In genomic region chr8:3676993-3677579, GRCm38 (mm10) we compare ENCODE assay signal across 7 mouse cellular contexts. TPM values are rescaled to one million over a fixed set of nuclear protein-coding genes. Genes with fewer than 3 reads are reported as not detected.
A peak's percentile ranks its signal among the peaks of the same experiment; 100 is the strongest.
DNase-seq lines count a peak whose midpoint lies in the region; ATAC-seq and TF ChIP-seq lines count a peak whose summit lies in the region.

No protein-coding gene starts in this region.

- H3K27ac ChIP-seq in ES-Bruce4 (ENCODE audit: insufficient read depth, low read length) (no peak overlapping the region; the same call in 1 of the 2 replicates), macrophage (peak overlapping the region; percentile 79)
- peak overlapping the region; percentile 95 for H3K27ac ChIP-seq in intestine, embryonic 15.5 days

- TF ChIP-seq POLR2A in ES-Bruce4 (IDR thresholded peaks at IDR 0.05; ENCODE audit: insufficient read depth, low read length): no peak

- peaks cover 11% of the 10 kb centered on the region for H3K36me3 ChIP-seq in ES-Bruce4 (ENCODE audit: control insufficient read depth, insufficient read depth, low read length, poor library complexity, severe bottlenecking)
- peaks cover 14% of the 10 kb centered on the region for H3K36me3 ChIP-seq in intestine, embryonic 15.5 days
- H3K36me3 ChIP-seq in macrophage (ENCODE audit: inconsistent target): peaks cover 14% of the 10 kb centered on the region; the same call in 1 of the 2 replicates

- 3% methylated on average over 15 of the region's 15 CpGs for WGBS in intestine, embryonic 15.5 days
- WGBS in macrophage (ENCODE audit: missing documents): 2% methylated on average over 15 of the region's 15 CpGs

- H3K9ac ChIP-seq in ES-Bruce4 (ENCODE audit: low read depth, poor library complexity, severe bottlenecking): peak overlapping the region; percentile 92
- H3K9ac ChIP-seq in intestine, embryonic 15.5 days: peak overlapping the region; percentile 88

- TF ChIP-seq EP300 in ES-Bruce4 (IDR thresholded peaks at IDR 0.05; ENCODE audit: insufficient read depth, low read depth, low read length): no peak

- no peak for TF ChIP-seq CTCF in ES-Bruce4 (IDR thresholded peaks at IDR 0.05; ENCODE audit: low read depth, low read length)

- H3K79me2 ChIP-seq in macrophage (ENCODE audit: inconsistent target): peaks cover 24% of the 10 kb centered on the region

- H3K4me3 ChIP-seq in ES-Bruce4 (ENCODE audit: low read depth, low read length) (peak overlapping the region; percentile 93), macrophage (ENCODE audit: inconsistent target) (peak overlapping the region; percentile 99)
- H3K4me3 ChIP-seq in intestine, embryonic 15.5 days (replicated peaks): peak overlapping the region; percentile 77

- peak overlapping the region; percentile 75 for H3K4me2 ChIP-seq in intestine, embryonic 15.5 days (replicated peaks)

- DNase-seq in A20 (ENCODE audit: low read depth, low spot score): peak; percentile 68
- no peak for DNase-seq in T-cell, adult 2 months (ENCODE audit: low spot score)
- DNase-seq in layer of hippocampus, adult 8-10 months (ENCODE audit: low spot score in 2 of 2): no peak

- H3K27me3 ChIP-seq in ES-Bruce4 (ENCODE audit: control insufficient read depth, insufficient read depth, low read length, poor library complexity, severe bottlenecking): no peaks in the 10 kb centered on the region
- H3K27me3 ChIP-seq in intestine, embryonic 15.5 days (replicated peaks): no peaks in the 10 kb centered on the region

- H3K4me1 ChIP-seq in ES-Bruce4 (ENCODE audit: control insufficient read depth, insufficient read depth, low read length): no peaks in the 10 kb centered on the region
- peaks cover 7% of the 10 kb centered on the region for H3K4me1 ChIP-seq in intestine, embryonic 15.5 days (replicated peaks)

- ATAC-seq in erythroblast, adult 5-6 weeks (replicated peaks; ENCODE audit: low FRiP score, poor library complexity, severe bottlenecking): peak; percentile 12; the same call in 1 of the 2 replicates
- ATAC-seq in intestine, embryonic 15.5 days: peak; percentile 29

- no peaks in the 10 kb centered on the region for H3K9me3 ChIP-seq in ES-Bruce4 (replicated peaks; ENCODE audit: control insufficient read depth, insufficient read depth, low read length, poor library complexity, severe bottlenecking)
- no peaks in the 10 kb centered on the region for H3K9me3 ChIP-seq in intestine, embryonic 15.5 days

RNA-seq across cellular contexts. Expression of gene Trappc5, which starts 1.0 kb away (rescaled TPM):
- 18.2 and 18.7 TPM in 2 replicates for polyA plus RNA-seq in ES-Bruce4 (2011; ENCODE audit: insufficient read depth, insufficient read length, low read depth, missing spikeins)
- 1.9 and 3.5 TPM in 2 replicates for total RNA-seq in erythroblast, adult 5-6 weeks (2015; ENCODE audit: low replicate concordance)
- total RNA-seq in erythroblast, adult 5-6 weeks (2017; ENCODE audit: low replicate concordance): 7.0 and 8.3 TPM in 2 replicates
- polyA plus RNA-seq in intestine, embryonic 15.5 days (2015; fragmentation: Nextera tagmentation; extraction: Ambion mirVana): 36.0 and 36.7 TPM in 2 replicates
- total RNA-seq in macrophage (2018; cell fraction: chromatin; rRNA removed): 10 to 100 TPM in 2 of 26 experiments, 1 to 10 TPM in 24; 1.7 to 13.5 (median 6.3) TPM
- 10 to 100 TPM in 4 of 26 experiments, 1 to 10 TPM in 22; 4.5 to 11.5 (median 7.5) TPM for total RNA-seq in macrophage (2018; cell fraction: cytosol; rRNA removed)
- 10 to 100 TPM in 6 of 26 experiments, 1 to 10 TPM in 20; 3.5 to 13.8 (median 7.2) TPM for total RNA-seq in macrophage (2018; cell fraction: nucleus; rRNA removed)
- polyA plus RNA-seq in macrophage (2018): 7.0 to 10.2 TPM (median 7.1 TPM) in 3 replicates
- 10 to 100 TPM; 26.3 to 31.4 (median 28.6) TPM for total RNA-seq in layer of hippocampus, adult 8-10 months (2022)

RNA-seq across cellular contexts. Expression of gene Fcor, which starts 4.9 kb away (rescaled TPM):
- 8.4 and 11.9 TPM in 2 replicates for polyA plus RNA-seq in ES-Bruce4 (2011; ENCODE audit: insufficient read depth, insufficient read length, low read depth, missing spikeins)
- 4.4 TPM in 1 of 2 replicates, not detected in the other for total RNA-seq in erythroblast, adult 5-6 weeks (2015; ENCODE audit: low replicate concordance)
- 2.8 and 5.6 TPM in 2 replicates for total RNA-seq in erythroblast, adult 5-6 weeks (2017; ENCODE audit: low replicate concordance)
- polyA plus RNA-seq in intestine, embryonic 15.5 days (2015; fragmentation: Nextera tagmentation; extraction: Ambion mirVana): 8.0 and 9.1 TPM in 2 replicates
- total RNA-seq in macrophage (2018; cell fraction: chromatin; rRNA removed): not detected
- 1 to 10 TPM in 7 of 26 experiments, under 1 TPM in 9, not detected in 10; 0.51 to 1.9 (median 0.83) TPM for total RNA-seq in macrophage (2018; cell fraction: cytosol; rRNA removed)
- total RNA-seq in macrophage (2018; cell fraction: nucleus; rRNA removed): not detected
- polyA plus RNA-seq in macrophage (2018): 1.5 to 1.9 TPM in 2 of 3 replicates, not detected in the other
- total RNA-seq in layer of hippocampus, adult 8-10 months (2022): 10 to 100 TPM in 3 of 4 experiments, 1 to 10 TPM in 1; 9.9 to 18.1 (median 14.7) TPM

RNA-seq across cellular contexts. Expression of gene Mcemp1, which starts 11.5 kb away (rescaled TPM):
- not detected in 2 replicates for polyA plus RNA-seq in ES-Bruce4 (2011; ENCODE audit: insufficient read depth, insufficient read length, low read depth, missing spikeins)
- 64.0 and 64.8 TPM in 2 replicates for total RNA-seq in erythroblast, adult 5-6 weeks (2015; ENCODE audit: low replicate concordance)
- 29.6 and 32.8 TPM in 2 replicates for total RNA-seq in erythroblast, adult 5-6 weeks (2017; ENCODE audit: low replicate concordance)
- 0.40 and 0.54 TPM in 2 replicates for polyA plus RNA-seq in intestine, embryonic 15.5 days (2015; fragmentation: Nextera tagmentation; extraction: Ambion mirVana)
- total RNA-seq in macrophage (2018; cell fraction: chromatin; rRNA removed): under 1 TPM in 2 of 26 experiments, not detected in 24; 0.48 to 0.49 TPM
- under 1 TPM in 25 of 26 experiments, not detected in 1; 0.25 to 0.99 (median 0.52) TPM for total RNA-seq in macrophage (2018; cell fraction: cytosol; rRNA removed)
- under 1 TPM in 14 of 26 experiments, not detected in 12; 0.34 to 0.96 (median 0.47) TPM for total RNA-seq in macrophage (2018; cell fraction: nucleus; rRNA removed)
- 0.22 to 0.92 TPM (median 0.34 TPM) in 3 replicates for polyA plus RNA-seq in macrophage (2018)
- total RNA-seq in layer of hippocampus, adult 8-10 months (2022): under 1 TPM in 2 of 4 experiments, not detected in 2; 0.25 to 0.31 TPM

RNA-seq across cellular contexts. Expression of gene Fcer2a, which starts 16.9 kb away (rescaled TPM):
- polyA plus RNA-seq in ES-Bruce4 (2011; ENCODE audit: insufficient read depth, insufficient read length, low read depth, missing spikeins) (not detected in 2 replicates), macrophage (2018) (not detected in 3 replicates)
- not detected in 2 replicates for total RNA-seq in erythroblast, adult 5-6 weeks (2015; ENCODE audit: low replicate concordance)
- total RNA-seq in erythroblast, adult 5-6 weeks (2017; ENCODE audit: low replicate concordance): not detected in 2 replicates
- 0.08 and 0.09 TPM in 2 replicates for polyA plus RNA-seq in intestine, embryonic 15.5 days (2015; fragmentation: Nextera tagmentation; extraction: Ambion mirVana)
- total RNA-seq in macrophage (2018; cell fraction: chromatin; rRNA removed): not detected
- not detected for total RNA-seq in macrophage (2018; cell fraction: cytosol; rRNA removed)
- not detected for total RNA-seq in macrophage (2018; cell fraction: nucleus; rRNA removed)
- not detected for total RNA-seq in layer of hippocampus, adult 8-10 months (2022)

RNA-seq across cellular contexts. Expression of gene Retn, which starts 21.5 kb away (rescaled TPM):
- 0.94 and 1.8 TPM in 2 replicates for polyA plus RNA-seq in ES-Bruce4 (2011; ENCODE audit: insufficient read depth, insufficient read length, low read depth, missing spikeins)
- not detected in 2 replicates for total RNA-seq in erythroblast, adult 5-6 weeks (2015; ENCODE audit: low replicate concordance)
- total RNA-seq in erythroblast, adult 5-6 weeks (2017; ENCODE audit: low replicate concordance): not detected in 2 replicates
- polyA plus RNA-seq in intestine, embryonic 15.5 days (2015; fragmentation: Nextera tagmentation; extraction: Ambion mirVana): 0.27 TPM in 1 of 2 replicates, not detected in the other
- under 1 TPM in 1 of 26 experiments, not detected in 25; 0.99 TPM for total RNA-seq in macrophage (2018; cell fraction: chromatin; rRNA removed)
- total RNA-seq in macrophage (2018; cell fraction: cytosol; rRNA removed): not detected
- under 1 TPM in 1 of 26 experiments, not detected in 25; 0.89 TPM for total RNA-seq in macrophage (2018; cell fraction: nucleus; rRNA removed)
- polyA plus RNA-seq in macrophage (2018): not detected in 3 replicates
- total RNA-seq in layer of hippocampus, adult 8-10 months (2022): 1 to 10 TPM in 1 of 4 experiments, under 1 TPM in 3; 0.61 to 1.3 (median 0.75) TPM
